Mouse (Mus musculus): Measurements from ENCODE around the gene Gm2056.
"Not testable (repeated sequence)": the region's sequence is repeated elsewhere in the genome, so short reads cannot be mapped to it uniquely, and the experiment has no call there.

Gm2056 gene

GRCm38 (mm10) chr12:88026704-88027103, at the start of gene Gm2056:
Gene Gm2056 (plus strand): TSS chr12:88027004.
- not testable (repeated sequence) for DNase-seq (ENCODE audit: low spot score)

GRCm38 (mm10) chr12:87984000-87984399, 42.8 kb upstream of the Gm2056 start:
- not testable (repeated sequence) for DNase-seq (ENCODE audit: low spot score)

- DNase-seq (ENCODE audit: low spot score): not testable (repeated sequence)
These were observed 22.7 kb upstream of the Gm2056 start for GRCm38 (mm10) chr12:88004118-88004517.

GRCm38 (mm10) chr12:88011548-88011947, 15.3 kb upstream of the Gm2056 start, which contains the start of gene Gm2075:
Gene Gm2075 (plus strand): TSS chr12:88011848.
- not testable (repeated sequence) for DNase-seq (ENCODE audit: low spot score)

GRCm38 (mm10) chr12:88018671-88019070, 8.1 kb upstream of the Gm2056 start, which contains the start of gene Gm6803:
Gene Gm6803 (minus strand): TSS chr12:88018771.
- DNase-seq (ENCODE audit: low spot score): not testable (repeated sequence)

- not testable (repeated sequence) for DNase-seq (ENCODE audit: low spot score)
These were observed 5.4 kb downstream of the Gm2056 start for GRCm38 (mm10) chr12:88032250-88032649.

- DNase-seq (ENCODE audit: low spot score): peak; percentile 5
These were observed 12.3 kb downstream of the Gm2056 start for GRCm38 (mm10) chr12:88039062-88039461.

- DNase-seq (ENCODE audit: low spot score): not testable (repeated sequence)
These were observed 12.9 kb downstream of the Gm2056 start for GRCm38 (mm10) chr12:88039703-88040102.

- DNase-seq (ENCODE audit: low spot score): not testable (repeated sequence)
These were observed 18.4 kb downstream of the Gm2056 start for GRCm38 (mm10) chr12:88045226-88045625.
